Mouse (Mus musculus) forebrain, embryonic 14.5 days (tissue): ENCODE results near the gene Cnga1. TPM values are rescaled to one million over a fixed set of nuclear protein-coding genes. Genes with fewer than 3 reads are reported as not detected.
A peak's percentile ranks its signal among the peaks of the same experiment; 100 is the strongest.

Experiments
- ATAC-seq: fragments of 200-750 bp; cut with Nextera tagmentation; 2 replicates; pipeline ENCODE4 v1.8.0; 2017; ENCODE audit warnings: mild to moderate bottlenecking, moderate library complexity
- DNase-seq: peaks from one replicate; pipeline ENCODE4 v3.0.0-alpha.2; 2015; ENCODE audit warnings: low spot score
- H3K27ac ChIP-seq: fragments of 300-500 bp; sonication (generic); 2 replicates; pipeline ENCODE4 v1.5.1; 2014; ENCODE audit warnings: low read depth, mild to moderate bottlenecking, control low read depth, low read length, moderate library complexity
- H3K27me3 ChIP-seq: fragments of 300-500 bp; sonication (generic); replicated peaks from 2 replicates; pipeline ENCODE4 v1.6.1; 2014; ENCODE audit warnings: low read length, control low read depth, mixed read lengths; ENCODE audit not compliant: control insufficient read depth, insufficient read depth
- H3K36me3 ChIP-seq: fragments of 300-500 bp; sonication (generic); 2 replicates; pipeline ENCODE4 v1.6.1; 2014; ENCODE audit warnings: low read length, control low read depth; ENCODE audit not compliant: control insufficient read depth, insufficient read depth
- H3K4me1 ChIP-seq: fragments of 300-500 bp; sonication (generic); 2 replicates; pipeline ENCODE4 v1.6.1; 2014; ENCODE audit warnings: antibody characterized with exemption, low read length, control low read depth; ENCODE audit not compliant: control insufficient read depth, insufficient read depth
- H3K4me2 ChIP-seq: fragments of 300-500 bp; sonication (generic); 2 replicates; pipeline ENCODE4 v1.6.1; 2014; ENCODE audit warnings: mild to moderate bottlenecking, control low read depth, low read length
- H3K4me3 ChIP-seq: fragments of 300-500 bp; sonication (generic); 2 replicates; pipeline ENCODE4 v1.5.1; 2014; ENCODE audit warnings: low read depth, low read length, control low read depth
- H3K9ac ChIP-seq: fragments of 300-500 bp; sonication (generic); 2 replicates; pipeline ENCODE4 v1.6.1; 2014; ENCODE audit warnings: mild to moderate bottlenecking, low read length, control low read depth, moderate library complexity
- H3K9me3 ChIP-seq: fragments of 300-500 bp; sonication (generic); replicated peaks from 2 replicates; pipeline ENCODE4 v1.6.1; 2016; ENCODE audit warnings: low read length, control low read depth, mixed read lengths; ENCODE audit not compliant: control insufficient read depth
- WGBS: fragments of 180-500 bp; shearing (Covaris S2); extraction: QIAGEN DNeasy Blood & Tissue Kit; methylation state at CpG from one replicate; pipeline ENCODE4 v1.1.7; 2014; 5-methylcytosine and 5-hydroxymethylcytosine counted together
- polyA plus RNA-seq: library from polyadenylated mRNA; unstranded; fragments of >200 nt; fragmentation: Nextera tagmentation; extraction: Ambion mirVana; gene quantifications from 2 replicates; pipeline ENCODE4 v1.2.1, GENCODE M21; 2014

The Cnga1 gene
- polyA plus RNA-seq, 1 experiment from 2014 or later: not detected

DNA sequence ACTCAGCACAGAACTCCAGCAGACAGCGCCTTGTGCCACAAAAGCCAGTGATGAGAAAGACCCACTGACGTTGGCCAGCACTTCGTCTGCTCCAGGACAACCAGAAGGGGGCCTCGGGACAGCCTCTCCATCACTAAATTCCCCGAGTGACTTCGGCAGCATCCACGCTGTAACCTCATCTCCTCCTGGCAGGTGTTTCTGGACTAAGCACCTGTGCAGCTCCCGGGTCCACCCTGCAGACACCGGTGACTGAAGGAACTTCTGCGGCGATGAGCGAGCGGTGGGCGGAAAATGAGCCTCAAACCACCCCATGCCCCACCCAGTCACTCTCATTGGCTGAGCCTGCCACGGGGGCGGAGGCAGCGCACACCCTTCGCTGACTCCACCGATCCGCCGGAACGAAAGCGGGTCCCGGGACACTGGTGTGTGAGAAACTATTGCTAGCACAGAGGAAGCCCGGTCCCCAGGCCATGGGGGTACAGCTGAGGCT is 3.4 kb upstream of the Cnga1 start, which contains the start of gene Nipal1:
Gene Nipal1, plus strand, starts transcription at position 378 of the 490 bp plus-strand sequence.
- no peaks in the 10 kb centered on the region for H3K36me3 ChIP-seq
- ATAC-seq: peak; percentile 97
- H3K27ac ChIP-seq: no peak within 1 kb of the TSS

DNA sequence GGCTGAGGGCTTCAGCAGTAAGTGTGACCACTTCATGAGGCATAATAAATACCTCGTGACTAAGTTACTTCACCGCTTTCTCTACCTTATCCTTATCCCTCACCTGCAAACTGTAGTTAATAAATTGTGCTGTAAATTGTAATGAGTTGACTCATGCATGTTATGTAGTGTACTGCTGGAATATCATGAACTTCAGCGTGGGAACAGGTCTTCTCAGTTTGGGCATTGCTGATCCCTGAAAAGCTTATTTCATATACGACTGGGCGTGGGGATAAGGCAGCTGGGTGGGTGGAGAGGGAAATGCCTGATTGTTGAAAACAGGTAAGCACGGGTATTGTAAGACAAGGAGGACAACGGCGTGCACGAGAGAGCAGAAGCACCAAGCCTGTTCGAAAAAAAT is 2.9 kb upstream of the Cnga1 start:
- Histone ChIP-seq H3K9me3 (no peaks in the 10 kb centered on the region), H3K4me3 (peak overlapping the region; percentile 44), H3K27me3 (peaks cover 24% of the 10 kb centered on the region; the same call in 1 of the 2 replicates), H3K36me3 (no peaks in the 10 kb centered on the region), H3K27ac (no peak overlapping the region), H3K4me1 (0 out of 2 replicates have a peak, but pooled peaks cover 2% of the 10 kb centered on the region), H3K9ac (peak overlapping the region; percentile 46; the same call in 1 of the 2 replicates), H3K4me2 (peak overlapping the region; percentile 84)
- no peak for DNase-seq
- WGBS: 35% methylated on average over 10 of the region's 10 CpGs
- ATAC-seq: no peak

More for the DNA sequence above, 3.4 kb upstream of the Cnga1 start, which contains the start of gene Nipal1:
- H3K4me2 ChIP-seq: peak within 1 kb of the TSS; percentile 84
- peak within 1 kb of the TSS; percentile 46 for H3K9ac ChIP-seq
- WGBS: under 1% methylated on average over 25 of the region's 25 CpGs
- H3K4me3 ChIP-seq: peak within 1 kb of the TSS; percentile 44
- H3K4me1 ChIP-seq: 0 out of 2 replicates have a peak, but pooled peaks cover 2% of the 10 kb centered on the region
- peak; percentile 75 for DNase-seq
- peaks cover 24% of the 10 kb centered on the region; the same call in 1 of the 2 replicates for H3K27me3 ChIP-seq
- H3K9me3 ChIP-seq: no peaks in the 10 kb centered on the region

GRCm38 (mm10) chr5:72646131-72646530 is 2.1 kb upstream of the Cnga1 start:
- Histone ChIP-seq H3K9me3 (no peaks in the 10 kb centered on the region), H3K27ac (no peak overlapping the region), H3K4me2 (no peak overlapping the region), H3K9ac (no peak overlapping the region), H3K4me3 (no peak overlapping the region), H3K4me1 (0 out of 2 replicates have a peak, but pooled peaks cover 2% of the 10 kb centered on the region), H3K36me3 (no peaks in the 10 kb centered on the region), H3K27me3 (peaks cover 24% of the 10 kb centered on the region; the same call in 1 of the 2 replicates)
- ATAC-seq (no peak), DNase-seq (no peak)
- whole genome bisulfite sequencing: 45% methylated on average over 10 of the region's 10 CpGs

DNA sequence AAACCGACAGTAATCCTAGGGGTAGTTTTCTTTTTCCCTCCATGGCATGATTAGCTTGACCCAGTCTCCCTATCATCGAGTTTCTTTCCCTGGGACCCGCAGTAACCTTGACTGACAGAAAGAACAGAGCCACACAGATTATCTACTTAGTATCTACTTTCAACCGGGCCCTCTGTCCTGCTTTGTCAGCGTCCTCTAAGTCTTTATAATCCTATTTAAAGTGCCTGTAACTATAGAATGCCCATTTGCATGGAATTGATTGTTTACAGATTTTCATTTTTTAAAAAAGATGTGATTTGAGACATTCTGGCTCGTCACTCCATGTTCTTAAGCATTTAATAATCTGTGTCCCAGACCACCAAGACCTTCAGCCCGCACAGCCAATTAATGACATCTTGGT is 420 bp downstream of the Cnga1 start:
- no peaks in the 10 kb centered on the region for H3K9me3 ChIP-seq
- H3K27ac ChIP-seq: no peak overlapping the region
- peaks cover 21% of the 10 kb centered on the region; the same call in 1 of the 2 replicates for H3K27me3 ChIP-seq
- WGBS: 46% methylated on average over 7 of the region's 7 CpGs
- no peak overlapping the region for H3K4me2 ChIP-seq
- H3K4me1 ChIP-seq: 0 out of 2 replicates have a peak, but pooled peaks cover 2% of the 10 kb centered on the region
- no peak overlapping the region for H3K9ac ChIP-seq
- no peak for ATAC-seq
- H3K4me3 ChIP-seq: no peak overlapping the region
- DNase-seq: no peak
- H3K36me3 ChIP-seq: no peaks in the 10 kb centered on the region

GRCm38 (mm10) chr5:72640072-72640471 is 4.0 kb downstream of the Cnga1 start:
- ATAC-seq: no peak
- 94% methylated on average over 1 of the region's 1 CpGs for WGBS

DNA sequence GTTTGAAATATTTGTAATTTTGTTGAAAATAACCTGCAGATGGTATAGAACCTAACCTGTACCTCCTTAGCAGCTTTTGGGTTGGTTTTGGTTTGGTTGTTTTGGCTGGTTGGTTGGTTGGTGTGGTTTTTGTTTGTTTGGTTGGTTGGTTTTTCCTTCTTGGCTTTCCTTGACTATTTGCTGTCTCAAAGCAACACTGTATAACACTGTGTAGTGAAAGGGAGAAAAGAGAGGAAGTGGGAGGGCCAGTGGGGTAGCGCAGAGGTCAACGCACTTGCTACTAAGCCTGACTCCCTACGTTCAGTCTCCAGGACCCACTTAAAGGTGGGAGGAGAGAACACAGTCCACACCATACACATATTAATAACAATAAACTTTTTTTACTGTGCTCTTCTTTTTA is 7.5 kb downstream of the Cnga1 start:
- H3K9me3 ChIP-seq: no peaks in the 10 kb centered on the region
- H3K9ac ChIP-seq: no peak overlapping the region
- H3K4me1 ChIP-seq: no peaks in the 10 kb centered on the region
- no peaks in the 10 kb centered on the region for H3K27me3 ChIP-seq
- no peaks in the 10 kb centered on the region for H3K36me3 ChIP-seq
- H3K4me2 ChIP-seq: no peak overlapping the region
- H3K4me3 ChIP-seq: no peak overlapping the region
- DNase-seq (no peak), ATAC-seq (no peak)
- WGBS: 91% methylated on average over 3 of the region's 3 CpGs
- H3K27ac ChIP-seq: no peak overlapping the region

More at GRCm38 (mm10) chr5:72640072-72640471, 4.0 kb downstream of the Cnga1 start:
- Histone ChIP-seq H3K9ac (no peak overlapping the region), H3K4me2 (no peak overlapping the region), H3K27me3 (0 out of 2 replicates have a peak, but pooled peaks cover 5% of the 10 kb centered on the region), H3K27ac (no peak overlapping the region), H3K4me3 (no peak overlapping the region), H3K4me1 (no peaks in the 10 kb centered on the region), H3K9me3 (no peaks in the 10 kb centered on the region), H3K36me3 (no peaks in the 10 kb centered on the region)
- no peak for DNase-seq

GRCm38 (mm10) chr5:72636122-72636521 is 8.0 kb downstream of the Cnga1 start:
- ATAC-seq (no peak), DNase-seq (no peak)
- no peaks in the 10 kb centered on the region for H3K4me1 ChIP-seq
- no peaks in the 10 kb centered on the region for H3K27me3 ChIP-seq
- 76% methylated on average over 3 of the region's 3 CpGs for WGBS
- no peaks in the 10 kb centered on the region for H3K9me3 ChIP-seq
- H3K27ac ChIP-seq: no peak overlapping the region
- H3K36me3 ChIP-seq: no peaks in the 10 kb centered on the region
- no peak overlapping the region for H3K4me3 ChIP-seq
- no peak overlapping the region for H3K4me2 ChIP-seq
- no peak overlapping the region for H3K9ac ChIP-seq

- DNase-seq: no peak
- no peaks in the 10 kb centered on the region for H3K36me3 ChIP-seq
- no peak overlapping the region for H3K9ac ChIP-seq
- no peaks in the 10 kb centered on the region for H3K9me3 ChIP-seq
- H3K4me2 ChIP-seq: no peak overlapping the region
- H3K4me1 ChIP-seq: no peaks in the 10 kb centered on the region
- WGBS: 86% methylated on average over 9 of the region's 9 CpGs
- no peak overlapping the region for H3K4me3 ChIP-seq
- no peak for ATAC-seq
- no peaks in the 10 kb centered on the region for H3K27me3 ChIP-seq
- H3K27ac ChIP-seq: no peak overlapping the region
Observed at GRCm38 (mm10) chr5:72634791-72635271, 9.2 kb downstream of the Cnga1 start.

- 88% methylated on average over 6 of the region's 6 CpGs for WGBS
Observed at GRCm38 (mm10) chr5:72630026-72630425, 14.0 kb downstream of the Cnga1 start.

More at GRCm38 (mm10) chr5:72630026-72630425, 14.0 kb downstream of the Cnga1 start:
- no peak overlapping the region for H3K27ac ChIP-seq
- no peak overlapping the region for H3K4me3 ChIP-seq
- H3K36me3 ChIP-seq: no peaks in the 10 kb centered on the region
- H3K9ac ChIP-seq: no peak overlapping the region
- H3K9me3 ChIP-seq: no peaks in the 10 kb centered on the region
- H3K4me2 ChIP-seq: no peak overlapping the region
- H3K27me3 ChIP-seq: no peaks in the 10 kb centered on the region
- ATAC-seq (no peak), DNase-seq (no peak)
- H3K4me1 ChIP-seq: no peaks in the 10 kb centered on the region
